Mouse (Mus musculus) hindlimb bud, embryonic 11.5 days (tissue): Measurements from ENCODE around the gene Arhgap10.

Experiments
- DNase-seq: peaks from one replicate; pipeline ENCODE4 v3.0.0-alpha.2; 2012; ENCODE audit warnings: low read depth, low spot score; ENCODE audit errors: extremely low spot score

The Arhgap10 gene

GRCm38 (mm10) chr8:77410394-77410793 is 107.4 kb downstream of the Arhgap10 start:
- no peak for DNase-seq

- DNase-seq = no peak
These were observed 109.1 kb downstream of the Arhgap10 start for GRCm38 (mm10) chr8:77408527-77409215.

- no peak for DNase-seq
These were observed 110.9 kb downstream of the Arhgap10 start for GRCm38 (mm10) chr8:77406846-77407245.

GRCm38 (mm10) chr8:77406444-77406843 is 111.3 kb downstream of the Arhgap10 start:
- no peak for DNase-seq

GRCm38 (mm10) chr8:77404017-77404416 is 113.7 kb downstream of the Arhgap10 start:
- no peak for DNase-seq

GRCm38 (mm10) chr8:77401934-77402333 is 115.8 kb downstream of the Arhgap10 start:
- no peak for DNase-seq

GRCm38 (mm10) chr8:77401140-77401539 is 116.6 kb downstream of the Arhgap10 start:
- no peak for DNase-seq

- DNase-seq = no peak
These were observed 133.7 kb downstream of the Arhgap10 start for GRCm38 (mm10) chr8:77384080-77384479.

GRCm38 (mm10) chr8:77383671-77384070 is 134.1 kb downstream of the Arhgap10 start:
- no peak for DNase-seq

GRCm38 (mm10) chr8:77380844-77381243 is 136.9 kb downstream of the Arhgap10 start:
- DNase-seq = no peak

- no peak for DNase-seq
These were observed 138.5 kb downstream of the Arhgap10 start for GRCm38 (mm10) chr8:77379300-77379699.

- DNase-seq = no peak
These were observed 141.3 kb downstream of the Arhgap10 start for GRCm38 (mm10) chr8:77376451-77376853.

- DNase-seq = no peak
These were observed 141.8 kb downstream of the Arhgap10 start for GRCm38 (mm10) chr8:77375999-77376398.

GRCm38 (mm10) chr8:77371006-77371405 is 146.7 kb downstream of the Arhgap10 start:
- no peak for DNase-seq

GRCm38 (mm10) chr8:77370308-77370707 is 147.4 kb downstream of the Arhgap10 start:
- no peak for DNase-seq

- DNase-seq = no peak
These were observed 148.1 kb downstream of the Arhgap10 start for GRCm38 (mm10) chr8:77369671-77370070.

GRCm38 (mm10) chr8:77367091-77367490 is 150.7 kb downstream of the Arhgap10 start:
- DNase-seq = no peak

- no peak for DNase-seq
These were observed 151.3 kb downstream of the Arhgap10 start for GRCm38 (mm10) chr8:77366446-77366845.

- no peak for DNase-seq
These were observed 151.8 kb downstream of the Arhgap10 start for GRCm38 (mm10) chr8:77365990-77366389.

GRCm38 (mm10) chr8:77364472-77364871 is 153.3 kb downstream of the Arhgap10 start:
- no peak for DNase-seq

- DNase-seq = no peak
These were observed 156.9 kb downstream of the Arhgap10 start for GRCm38 (mm10) chr8:77360853-77361252.

- DNase-seq = no peak
These were observed 157.3 kb downstream of the Arhgap10 start for GRCm38 (mm10) chr8:77360423-77360822.

GRCm38 (mm10) chr8:77357126-77357525 is 160.6 kb downstream of the Arhgap10 start:
- DNase-seq = no peak
